Mouse (Mus musculus) limb, embryonic 10.5 days (tissue): ENCODE data around the gene Fbxo9. TPM values are rescaled to one million over a fixed set of nuclear protein-coding genes. Genes with fewer than 3 reads are reported as not detected.
A peak's percentile ranks its signal among the peaks of the same experiment; 100 is the strongest.

Source experiments
- DNase-seq: peaks from one replicate; pipeline ENCODE4 v3.0.0-alpha.2; 2017; ENCODE audit warnings: low spot score
- H3K27ac ChIP-seq: fragments of 300-500 bp; sonication (generic); 2 replicates; pipeline ENCODE4 v1.5.1; 2016; ENCODE audit warnings: mild to moderate bottlenecking
- H3K27me3 ChIP-seq: fragments of 300-500 bp; sonication (generic); 2 replicates; pipeline ENCODE4 v1.6.1; 2016; ENCODE audit warnings: low read depth, mild to moderate bottlenecking; ENCODE audit not compliant: poor library complexity, severe bottlenecking
- H3K36me3 ChIP-seq: fragments of 300-500 bp; sonication (generic); 2 replicates; pipeline ENCODE4 v1.6.1; 2016; ENCODE audit warnings: mild to moderate bottlenecking, moderate library complexity
- H3K4me1 ChIP-seq: fragments of 300-500 bp; sonication (generic); 2 replicates; pipeline ENCODE4 v1.6.1; 2016
- H3K4me3 ChIP-seq: fragments of 300-500 bp; sonication (generic); 2 replicates; pipeline ENCODE4 v1.5.1; 2016; ENCODE audit warnings: mild to moderate bottlenecking, moderate library complexity
- H3K9me3 ChIP-seq: fragments of 300-500 bp; sonication (generic); replicated peaks from 2 replicates; pipeline ENCODE4 v1.6.1; 2016; ENCODE audit warnings: mild to moderate bottlenecking
- WGBS: fragments of 180-500 bp; shearing (Covaris S2); methylation state at CpG from one replicate; pipeline ENCODE4 v1.1.7; 2016; 5-methylcytosine and 5-hydroxymethylcytosine counted together
- polyA plus RNA-seq: library from polyadenylated mRNA; unstranded; fragments of >200 nt; fragmentation: Nextera tagmentation; extraction: Ambion mirVana; gene quantifications from 2 replicates; pipeline ENCODE4 v1.2.1, GENCODE M21; 2016

Fbxo9 gene
- polyA plus RNA-seq, 1 experiment from 2014 or later = 25.5 TPM

DNA sequence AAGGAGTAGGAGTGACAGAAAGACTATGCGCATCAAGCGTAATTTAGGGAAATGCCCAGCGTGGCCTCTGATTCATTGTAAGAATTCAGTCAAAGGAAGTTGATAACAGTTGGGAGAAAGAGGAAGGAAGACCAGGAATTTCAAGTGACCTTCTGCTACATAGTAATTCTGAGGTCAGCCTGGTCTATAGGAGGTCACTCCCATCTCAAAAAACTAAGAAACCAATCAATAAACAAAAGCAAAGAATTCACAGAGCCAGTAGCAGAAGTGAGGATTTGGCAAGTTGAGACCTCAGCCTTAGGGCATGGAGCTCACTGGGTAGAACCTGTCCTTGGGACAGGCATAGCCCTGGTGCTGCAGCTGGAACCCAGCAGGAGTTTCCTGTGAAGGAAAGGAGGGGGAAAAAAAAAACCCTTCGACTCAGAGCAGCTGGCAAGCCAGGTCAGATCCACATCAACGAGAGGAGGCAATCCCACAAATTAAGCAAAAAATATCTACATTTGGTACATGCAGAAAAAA is 58.4 kb downstream of the Fbxo9 start:
- no peak overlapping the region for H3K4me3 ChIP-seq
- no peaks in the 10 kb centered on the region for H3K36me3 ChIP-seq
- DNase-seq = no peak
- WGBS = 48% methylated on average over 5 of the region's 5 CpGs
- 0 out of 2 replicates have a peak overlapping the region, but pooled peaks have one; percentile 36 for H3K27ac ChIP-seq
- no peaks in the 10 kb centered on the region for H3K9me3 ChIP-seq
- H3K4me1 ChIP-seq = peaks cover 15% of the 10 kb centered on the region
- H3K27me3 ChIP-seq = no peaks in the 10 kb centered on the region

DNA sequence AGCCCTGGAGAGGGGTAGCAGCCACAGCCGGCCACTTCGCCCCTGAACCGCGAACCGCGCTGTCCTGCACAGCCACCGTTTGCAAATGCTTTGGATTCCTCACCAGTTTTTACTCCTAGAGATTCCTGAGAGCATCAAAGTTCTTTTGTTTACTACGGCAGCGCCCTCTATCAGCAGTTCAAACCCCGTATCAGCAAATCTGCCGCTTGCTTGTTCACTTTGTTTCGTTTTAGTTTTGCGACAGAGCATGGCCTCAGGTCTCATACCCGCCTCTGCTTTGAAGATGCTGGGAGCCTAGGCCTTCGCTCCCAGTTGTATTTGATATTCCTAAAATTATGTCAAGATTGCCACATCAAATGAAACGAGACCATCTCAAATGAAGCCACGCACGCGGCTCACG is 62.1 kb downstream of the Fbxo9 start:
- Histone ChIP-seq H3K36me3 (no peaks in the 10 kb centered on the region), H3K27me3 (no peaks in the 10 kb centered on the region), H3K4me3 (no peak overlapping the region), H3K9me3 (no peaks in the 10 kb centered on the region), H3K27ac (no peak overlapping the region), H3K4me1 (peaks cover 18% of the 10 kb centered on the region)
- WGBS = 54% methylated on average over 20 of the region's 20 CpGs
- DNase-seq = no peak

- DNase-seq = no peak
- Histone ChIP-seq H3K27ac (no peak overlapping the region), H3K27me3 (no peaks in the 10 kb centered on the region), H3K9me3 (no peaks in the 10 kb centered on the region), H3K36me3 (no peaks in the 10 kb centered on the region), H3K4me1 (peaks cover 8% of the 10 kb centered on the region; the same call in 1 of the 2 replicates), H3K4me3 (no peak overlapping the region)
- WGBS = 71% methylated on average over 6 of the region's 6 CpGs
Observed at GRCm38 (mm10) chr9:78045171-78045570, 63.7 kb downstream of the Fbxo9 start.

DNA sequence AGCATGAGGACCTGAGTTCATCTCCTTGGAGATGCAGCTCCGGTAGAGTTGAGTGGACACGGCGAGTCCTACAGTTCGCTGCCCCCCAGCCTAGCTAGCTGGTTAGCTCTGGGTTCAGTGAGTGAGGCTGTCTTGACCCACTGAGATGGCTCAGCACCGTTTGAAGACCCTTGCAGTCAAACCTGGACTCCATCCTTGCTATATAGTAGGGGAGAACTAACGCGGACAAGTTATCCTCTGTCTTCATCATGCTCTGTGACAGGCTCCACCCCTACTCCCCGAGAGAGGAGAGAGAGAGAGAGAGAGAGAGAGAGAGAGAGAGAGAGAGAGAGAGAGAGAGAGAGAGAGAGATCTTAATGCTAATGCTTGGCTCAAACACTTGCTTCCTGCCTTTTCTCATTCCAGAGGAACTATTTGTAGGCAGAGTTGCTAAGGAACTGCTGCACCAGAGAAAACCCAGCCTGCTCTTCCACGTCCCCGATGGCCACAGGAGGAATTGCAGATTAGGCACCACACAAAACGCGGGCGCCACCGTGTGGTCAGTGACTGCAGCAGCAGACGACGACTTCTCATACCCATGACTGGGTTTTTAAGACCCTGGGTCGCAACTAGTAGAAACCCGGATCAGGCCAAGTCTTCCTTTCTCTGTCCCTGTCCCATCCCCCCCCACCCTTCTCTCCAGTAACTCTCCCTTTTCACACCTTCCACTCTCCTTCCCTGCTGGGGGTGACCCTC is 69.9 kb downstream of the Fbxo9 start:
- no peak overlapping the region for H3K27ac ChIP-seq
- H3K36me3 ChIP-seq = no peaks in the 10 kb centered on the region
- WGBS = 44% methylated on average over 18 of the region's 18 CpGs
- H3K4me1 ChIP-seq = no peaks in the 10 kb centered on the region
- H3K4me3 ChIP-seq = no peak overlapping the region
- H3K27me3 ChIP-seq = no peaks in the 10 kb centered on the region
- peak; percentile 89 for DNase-seq
- no peaks in the 10 kb centered on the region for H3K9me3 ChIP-seq

DNA sequence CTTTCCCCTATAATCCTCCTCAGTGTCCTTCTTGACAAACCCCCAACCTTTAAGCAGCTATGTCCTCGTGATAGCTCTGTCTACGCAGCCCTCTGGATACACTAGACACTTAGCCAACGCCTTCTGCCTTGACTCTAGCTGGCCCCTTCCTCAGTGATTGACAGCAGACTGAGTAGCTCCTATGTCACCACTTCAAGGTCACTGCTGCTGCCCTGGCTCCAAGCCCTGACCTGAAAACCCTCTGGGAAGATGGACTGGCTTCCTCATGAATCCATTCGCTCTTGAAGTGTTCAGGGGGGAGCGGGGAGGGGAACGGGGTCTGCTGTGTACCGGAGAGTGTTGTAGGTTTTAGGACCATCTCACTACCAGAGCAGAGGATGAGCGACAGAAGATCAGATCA is 73.0 kb downstream of the Fbxo9 start:
- no peak overlapping the region for H3K27ac ChIP-seq
- no peaks in the 10 kb centered on the region for H3K36me3 ChIP-seq
- H3K4me3 ChIP-seq = no peak overlapping the region
- no peak for DNase-seq
- no peaks in the 10 kb centered on the region for H3K4me1 ChIP-seq
- H3K27me3 ChIP-seq = no peaks in the 10 kb centered on the region
- H3K9me3 ChIP-seq = no peaks in the 10 kb centered on the region
- 89% methylated on average over 8 of the region's 8 CpGs for WGBS

DNA sequence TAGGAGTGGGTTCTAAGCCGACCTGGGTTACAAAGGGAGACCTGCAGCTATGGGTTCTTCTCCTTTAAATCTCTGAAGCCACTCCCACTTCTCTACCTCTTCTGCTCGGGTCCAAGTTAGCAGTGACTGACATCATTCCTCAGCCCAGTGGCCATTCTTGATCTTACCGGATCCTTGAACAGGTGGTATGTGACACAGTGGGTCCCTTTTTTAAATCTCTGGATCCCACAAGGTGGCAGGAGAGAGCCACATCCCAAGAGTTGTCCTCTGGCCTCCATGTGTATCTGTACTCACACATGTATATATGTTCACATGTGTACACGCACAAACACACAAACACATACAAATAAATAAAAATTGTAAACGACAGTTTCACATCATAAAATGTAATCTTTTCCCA is 73.6 kb downstream of the Fbxo9 start:
- no peaks in the 10 kb centered on the region for H3K4me1 ChIP-seq
- H3K36me3 ChIP-seq = no peaks in the 10 kb centered on the region
- H3K4me3 ChIP-seq = no peak overlapping the region
- H3K9me3 ChIP-seq = no peaks in the 10 kb centered on the region
- WGBS = 85% methylated on average over 5 of the region's 5 CpGs
- no peaks in the 10 kb centered on the region for H3K27me3 ChIP-seq
- no peak overlapping the region for H3K27ac ChIP-seq
- no peak for DNase-seq

- 92% methylated on average over 4 of the region's 4 CpGs for whole genome bisulfite sequencing
Observed at GRCm38 (mm10) chr9:78032930-78033329, 75.9 kb downstream of the Fbxo9 start.

More at GRCm38 (mm10) chr9:78032930-78033329, 75.9 kb downstream of the Fbxo9 start:
- no peak for DNase-seq
- Histone ChIP-seq H3K27ac (no peak overlapping the region), H3K27me3 (no peaks in the 10 kb centered on the region), H3K36me3 (no peaks in the 10 kb centered on the region), H3K4me3 (no peak overlapping the region), H3K4me1 (no peaks in the 10 kb centered on the region), H3K9me3 (no peaks in the 10 kb centered on the region)

Other genes with a start within 250 kb of the Fbxo9 start
- gene Elovl5, start 191.7 kb downstream of the Fbxo9 start, polyA plus RNA-seq = 91.1 and 92.8 TPM in 2 replicates
- not detected in 2 replicates for gene Gcm1, start 57.1 kb downstream of the Fbxo9 start, polyA plus RNA-seq
- gene Ick, start 127 bp upstream of the Fbxo9 start, polyA plus RNA-seq = 46.7 and 47.4 TPM in 2 replicates
- 89.0 and 114 TPM in 2 replicates for gene Gsta4, start 73.7 kb upstream of the Fbxo9 start, polyA plus RNA-seq
- gene Gsta1, start 121.6 kb upstream of the Fbxo9 start, polyA plus RNA-seq = not detected in 2 replicates
- not detected in 2 replicates for gene Gm3776, start 148.1 kb upstream of the Fbxo9 start, polyA plus RNA-seq
- gene Gm10639, start 180.9 kb upstream of the Fbxo9 start, polyA plus RNA-seq = not detected in 2 replicates
- not detected in 2 replicates for gene Omt2a, start 205.7 kb upstream of the Fbxo9 start, polyA plus RNA-seq
- not detected in 2 replicates for gene Omt2b, start 218.5 kb upstream of the Fbxo9 start, polyA plus RNA-seq
- not detected in 2 replicates for gene Gsta2, start 246.7 kb upstream of the Fbxo9 start, polyA plus RNA-seq